ENCODE assay signal across 8 mouse cellular contexts in the genomic region with DNA sequence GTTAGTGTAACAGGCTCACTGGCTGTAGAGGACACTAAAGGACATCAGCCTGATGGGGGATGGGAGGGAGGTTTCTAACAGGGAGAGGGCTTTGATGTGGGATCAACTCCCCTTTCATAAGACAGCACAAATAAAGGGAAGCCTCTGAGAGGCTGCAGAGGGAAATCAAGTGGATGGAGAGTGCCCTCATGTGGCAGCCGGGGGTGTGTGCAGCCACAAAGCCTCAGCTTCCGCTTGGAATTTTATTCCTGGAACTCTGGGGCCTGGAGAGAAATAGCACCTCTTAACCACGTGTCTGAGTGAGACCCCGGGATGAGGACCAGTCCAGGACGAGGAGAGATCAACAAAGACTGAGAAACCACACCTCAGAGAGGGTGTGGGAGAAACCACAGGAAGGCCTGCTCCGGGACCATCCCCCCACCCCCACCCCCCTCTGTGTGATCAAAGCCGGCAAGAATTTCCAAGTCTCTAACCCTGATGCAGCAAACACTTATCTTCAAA. TPM values are rescaled to one million over a fixed set of nuclear protein-coding genes. Genes with fewer than 3 reads are reported as not detected.
DNase-seq lines count a peak whose midpoint lies in the region; ATAC-seq and TF ChIP-seq lines count a peak whose summit lies in the region.

No protein-coding gene starts in this region.

- no peak for TF ChIP-seq POLR2A in small intestine, adult 2 months (IDR thresholded peaks at IDR 0.05; ENCODE audit: low read depth, low read length)

- no peaks in the 10 kb centered on the region for H3K36me3 ChIP-seq in intestine, embryonic 15.5 days
- no peaks in the 10 kb centered on the region for H3K36me3 ChIP-seq in small intestine, adult 2 months (ENCODE audit: control insufficient read depth, insufficient read depth, low read length)

- H3K27me3 ChIP-seq in intestine, embryonic 15.5 days (replicated peaks), result no peaks in the 10 kb centered on the region
- no peaks in the 10 kb centered on the region for H3K27me3 ChIP-seq in small intestine, adult 2 months (ENCODE audit: control insufficient read depth, insufficient read depth, low read length)

- no peaks in the 10 kb centered on the region for H3K9me3 ChIP-seq in intestine, embryonic 15.5 days

- no peak overlapping the region for H3K27ac ChIP-seq in intestine, embryonic 15.5 days
- H3K27ac ChIP-seq in small intestine, adult 2 months (ENCODE audit: insufficient read depth, low read depth, low read length), result no peak overlapping the region

- no peak overlapping the region for H3K4me3 ChIP-seq in intestine, embryonic 15.5 days (replicated peaks)
- H3K4me3 ChIP-seq in small intestine, adult 2 months (ENCODE audit: low read depth, low read length), result no peak overlapping the region

- peak; percentile 56 for DNase-seq in CD4-positive, CD25-positive, alpha-beta regulatory T cell, adult 2 months (ENCODE audit: low read depth, low spot score)
- peak; percentile 81 for DNase-seq in embryo, embryonic 11 days
- peak; percentile 57 to 58 for DNase-seq in gastrocnemius, postnatal 36 days
- DNase-seq in left cerebral cortex, postnatal 25 days (ENCODE audit: low spot score in 2 of 2), result peak; percentile 68 to 69
- DNase-seq in mesoderm, embryonic 11.5 days (ENCODE audit: low read depth, low spot score), result peak; percentile 86

- H3K9ac ChIP-seq in intestine, embryonic 15.5 days, result no peak overlapping the region

- 0 out of 2 replicates have a peak, but pooled peaks cover 6% of the 10 kb centered on the region for H3K4me1 ChIP-seq in intestine, embryonic 15.5 days (replicated peaks)
- no peaks in the 10 kb centered on the region for H3K4me1 ChIP-seq in small intestine, adult 2 months (ENCODE audit: control insufficient read depth, insufficient read depth, insufficient read length, low read length)

- no peak for ATAC-seq in CD4-positive, CD25-positive, alpha-beta regulatory T cell, adult 4 months
- ATAC-seq in intestine, embryonic 15.5 days, result peak; percentile 72

- peak overlapping the region; percentile 38; the same call in 1 of the 2 replicates for H3K4me2 ChIP-seq in intestine, embryonic 15.5 days (replicated peaks)

- intact Hi-C loops in gastrocnemius, postnatal 36 days (cut with DNase I), result loop anchor here (2.0 to 5.0 kb wide), 3 partner anchors 294 to 754 kb away; no protein-coding TSS in a partner anchor
- intact Hi-C loops in left cerebral cortex, postnatal 25 days (cut with DNase I), result no loop called here

- 0% methylated on average over 7 of the region's 7 CpGs for WGBS in intestine, embryonic 15.5 days
- 8% methylated on average over 7 of the region's 7 CpGs for WGBS in small intestine, adult 2 months

- TF ChIP-seq CTCF in small intestine, adult 2 months (IDR thresholded peaks at IDR 0.05; ENCODE audit: extremely low read depth, insufficient read length, insufficient replicate concordance, low read depth, low read length), result peak; percentile 83

RNA-seq across cellular contexts. Expression of gene Pcnx2, which starts 27.2 kb away (rescaled TPM):
- polyA plus RNA-seq in CD4-positive, CD25-positive, alpha-beta regulatory T cell, adult 4 months (2017; shearing (Covaris generic)), result under 1 TPM; 0.13 to 0.22 TPM
- under 1 TPM; 0.49 to 0.56 TPM for total RNA-seq in gastrocnemius, postnatal 36 days (2021)
- 0.11 and 0.13 TPM in 2 replicates for polyA plus RNA-seq in intestine, embryonic 15.5 days (2015; fragmentation: Nextera tagmentation; extraction: Ambion mirVana)
- 10 to 100 TPM; 81.8 to 86.2 TPM for total RNA-seq in left cerebral cortex, postnatal 25 days (2021)
- 0.08 and 0.39 TPM in 2 replicates for polyA plus RNA-seq in small intestine, adult 2 months (2012; rRNA removed)

RNA-seq across cellular contexts. Expression of gene Map3k21, which starts 39.4 kb away (rescaled TPM):
- polyA plus RNA-seq in CD4-positive, CD25-positive, alpha-beta regulatory T cell, adult 4 months (2017; shearing (Covaris generic)), result not detected
- total RNA-seq in gastrocnemius, postnatal 36 days (2021), result under 1 TPM in 1 of 2 experiments, not detected in 1; 0.05 TPM
- 4.2 and 4.5 TPM in 2 replicates for polyA plus RNA-seq in intestine, embryonic 15.5 days (2015; fragmentation: Nextera tagmentation; extraction: Ambion mirVana)
- 1 to 10 TPM; 1.7 to 2.6 TPM for total RNA-seq in left cerebral cortex, postnatal 25 days (2021)
- 8.2 and 14.5 TPM in 2 replicates for polyA plus RNA-seq in small intestine, adult 2 months (2012; rRNA removed)
